Mouse (Mus musculus) WW6 (cell line): Measurements from ENCODE around the gene Muc4.
A peak's percentile ranks its signal among the peaks of the same experiment; 100 is the strongest.

Source experiments
- DNase-seq: peaks from one replicate; pipeline ENCODE4 v3.0.0-alpha.2; 2013; ENCODE audit warnings: low read depth, low spot score

The Muc4 gene

GRCm38 (mm10) chr16:32735586-32735985 lies at the start of gene Muc4:
Gene Muc4, plus strand, starts transcription at chr16:32735886.
- DNase-seq: no peak

GRCm38 (mm10) chr16:32685998-32686397 lies 49.7 kb upstream of the Muc4 start:
- no peak for DNase-seq

GRCm38 (mm10) chr16:32687221-32687620 lies 48.5 kb upstream of the Muc4 start:
- no peak for DNase-seq

DNA sequence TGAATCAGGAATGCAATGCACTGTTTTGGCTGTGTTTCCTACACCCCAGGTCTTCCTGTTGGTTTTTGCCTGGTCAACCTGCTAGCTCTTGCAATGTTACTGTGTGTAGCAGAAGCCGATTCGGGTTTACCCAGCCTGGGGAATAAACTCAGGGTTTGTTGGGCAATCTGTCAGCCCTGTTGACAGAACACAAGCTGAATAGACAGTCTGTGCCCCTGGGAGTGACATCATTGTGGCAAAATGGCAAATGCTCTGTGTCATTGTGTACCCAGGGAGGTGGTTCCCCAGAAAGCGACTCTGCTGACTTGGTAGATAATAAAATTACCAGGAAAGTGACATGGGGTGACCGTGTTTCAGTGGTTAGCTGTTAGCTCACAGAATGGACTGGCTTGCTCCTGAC lies 46.9 kb upstream of the Muc4 start:
- no peak for DNase-seq

- no peak for DNase-seq
These were observed 46.2 kb upstream of the Muc4 start for GRCm38 (mm10) chr16:32689501-32689900.

GRCm38 (mm10) chr16:32696841-32697464 lies 38.7 kb upstream of the Muc4 start:
- no peak for DNase-seq

DNA sequence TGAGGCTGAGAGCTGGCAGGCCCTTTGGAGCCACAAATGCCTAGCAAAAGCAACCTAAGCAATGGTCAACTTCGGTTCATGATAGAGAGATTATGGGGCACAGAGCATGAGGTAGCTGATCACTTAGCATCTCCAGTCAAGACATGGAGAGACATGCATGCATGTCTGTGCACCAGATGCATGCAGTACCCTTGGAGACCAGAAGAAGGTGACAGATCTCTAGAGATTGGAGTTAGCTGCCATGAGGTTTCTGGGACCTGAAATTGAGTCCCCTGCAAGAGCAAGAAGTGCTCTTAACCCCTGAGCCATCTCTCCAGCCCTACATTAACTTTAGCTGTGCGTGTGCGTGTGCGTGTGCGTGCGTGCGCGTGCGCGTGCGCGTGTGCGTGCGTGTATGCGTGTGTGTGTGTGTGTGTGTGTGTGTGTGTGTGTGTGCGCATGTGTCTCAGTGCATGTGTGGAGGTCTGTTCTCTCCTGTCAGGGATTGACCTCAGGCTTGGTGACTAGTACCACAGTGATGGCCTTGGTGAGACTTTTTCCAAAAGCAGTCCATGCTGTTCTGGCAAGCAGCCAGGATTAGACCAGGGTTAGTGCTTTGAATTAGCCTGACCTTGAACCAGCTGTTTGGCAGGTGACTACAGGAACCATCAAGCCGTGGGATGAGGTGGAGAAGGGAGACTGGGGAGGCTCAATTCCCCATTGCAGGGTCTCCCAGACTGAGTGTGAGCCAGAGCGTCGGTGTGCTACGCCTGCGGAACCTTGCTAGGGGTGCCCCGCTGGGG lies 37.8 kb upstream of the Muc4 start:
- DNase-seq: no peak

- no peak for DNase-seq
These were observed 37.1 kb upstream of the Muc4 start for GRCm38 (mm10) chr16:32698550-32698949.

DNA sequence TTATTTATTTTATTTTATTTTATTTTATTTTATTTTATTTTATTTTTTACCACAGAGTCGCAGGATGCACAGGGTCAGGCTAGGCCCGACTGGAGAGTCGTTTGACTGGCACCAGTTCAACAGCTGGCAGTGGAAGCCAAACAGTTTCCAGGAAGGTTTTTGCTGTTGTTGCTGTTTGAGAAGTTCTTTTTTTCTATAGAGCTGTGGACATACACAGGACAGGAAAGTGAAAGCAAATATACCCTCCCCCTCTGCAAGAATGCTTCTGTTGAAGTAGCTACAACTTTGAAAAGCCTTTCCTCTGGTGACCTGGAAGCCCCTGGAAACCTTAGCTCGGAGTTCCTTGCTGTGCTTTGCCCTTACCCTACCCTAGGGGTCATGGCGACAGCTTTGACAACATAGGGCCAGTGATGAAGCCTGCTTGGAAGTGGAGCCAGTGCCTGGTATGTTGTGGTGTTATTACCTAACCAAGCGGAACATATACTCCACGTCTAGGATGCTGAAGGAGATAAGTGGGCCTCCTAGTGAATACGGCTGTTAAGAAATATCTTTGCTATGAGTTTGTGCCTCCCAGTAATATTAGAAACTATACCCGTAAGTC lies 32.3 kb upstream of the Muc4 start:
- DNase-seq: no peak

- DNase-seq: no peak
These were observed 30.1 kb upstream of the Muc4 start for GRCm38 (mm10) chr16:32705606-32706005.

DNA sequence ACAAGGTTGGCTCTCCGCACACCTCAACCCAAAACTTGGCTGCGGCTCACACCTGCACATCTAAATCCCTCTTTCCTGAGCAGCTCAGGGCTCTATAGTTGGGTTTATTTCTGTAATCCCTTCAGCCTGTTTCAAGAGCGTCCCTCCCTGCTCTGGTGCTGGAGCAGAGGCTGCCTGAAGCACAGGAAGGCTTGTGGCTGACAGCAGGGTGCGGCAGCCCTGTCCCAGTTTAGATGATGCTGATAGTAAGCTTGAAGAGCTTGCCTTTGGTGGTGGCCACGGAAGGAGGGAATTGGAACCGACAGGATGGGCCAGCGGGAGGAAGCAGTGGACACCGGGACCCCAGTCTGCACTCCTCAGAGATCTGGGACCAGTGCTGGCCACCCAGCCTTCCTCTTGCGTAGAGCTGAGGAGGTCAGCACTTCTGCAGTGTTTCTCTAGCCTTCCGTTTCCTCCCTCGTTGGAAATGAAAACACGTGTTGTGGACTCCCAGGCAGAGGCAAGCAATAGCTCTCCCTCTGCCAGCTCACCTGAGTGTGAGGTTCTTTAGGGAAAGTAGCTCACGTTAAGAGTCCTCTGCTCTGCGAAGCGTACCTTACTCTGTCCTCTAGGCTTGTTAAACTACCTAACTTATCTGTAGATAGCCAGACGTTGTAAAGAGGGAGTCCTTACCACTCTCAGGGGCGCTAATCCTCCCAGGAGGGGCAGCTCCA lies 28.4 kb upstream of the Muc4 start:
- DNase-seq: no peak

DNA sequence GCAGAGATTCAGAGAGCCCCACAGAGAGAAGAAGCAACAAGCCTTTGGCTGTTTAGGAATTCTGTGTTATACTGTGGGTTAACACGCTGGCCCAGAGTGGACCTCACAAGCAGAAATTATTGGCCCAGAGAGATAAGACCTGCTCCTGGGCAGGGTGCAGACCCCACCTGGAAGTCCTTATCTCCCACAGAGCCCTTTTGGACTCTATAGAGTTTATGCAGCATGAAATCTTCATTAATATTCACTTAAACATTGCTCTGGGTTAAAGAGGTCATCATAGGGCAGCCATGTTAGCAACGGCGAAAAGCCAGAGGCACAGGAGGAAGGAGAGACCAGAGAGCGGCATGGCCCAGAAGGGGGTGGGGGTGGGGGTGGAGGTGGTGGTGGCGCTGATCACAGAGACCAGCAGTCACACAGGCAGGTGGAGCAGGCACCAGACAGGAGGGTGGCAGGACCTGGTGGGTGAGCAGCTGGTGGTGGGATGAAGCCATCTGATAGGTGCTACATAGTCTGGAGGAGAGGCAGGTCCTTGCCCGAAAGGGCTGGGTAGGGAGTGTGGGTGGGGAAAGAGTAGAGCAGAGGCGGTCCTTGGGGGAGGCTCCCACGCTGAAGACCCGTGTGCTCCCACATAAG lies 27.7 kb upstream of the Muc4 start:
- no peak for DNase-seq

DNA sequence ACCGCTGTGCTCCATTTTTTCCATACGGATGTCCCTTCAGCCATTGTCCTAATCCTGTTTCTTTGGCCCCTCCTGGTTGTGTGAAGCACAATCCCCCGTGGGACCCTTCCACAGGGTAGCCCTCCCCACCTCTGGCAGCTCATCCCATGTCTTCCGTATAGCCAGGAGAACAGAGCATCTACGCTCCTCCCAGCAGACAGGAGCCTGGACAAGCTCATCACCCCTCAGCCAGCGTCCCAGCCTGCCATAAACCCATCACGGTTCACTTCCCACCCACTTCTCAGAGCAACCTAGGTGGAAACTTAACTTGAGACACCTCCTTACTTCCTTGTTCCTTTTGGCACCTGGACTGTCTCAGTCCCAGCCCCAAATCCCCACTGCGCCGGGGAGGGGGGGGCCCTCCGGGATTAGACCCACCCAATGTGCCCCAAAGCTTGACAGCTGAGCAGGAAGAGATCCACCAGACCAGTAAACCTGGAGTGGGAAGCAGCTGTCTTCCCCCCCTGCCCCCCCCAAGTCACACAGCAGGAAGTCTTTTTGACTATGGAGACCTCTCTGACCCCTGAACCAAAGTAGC lies 27.1 kb upstream of the Muc4 start:
- DNase-seq: no peak

DNA sequence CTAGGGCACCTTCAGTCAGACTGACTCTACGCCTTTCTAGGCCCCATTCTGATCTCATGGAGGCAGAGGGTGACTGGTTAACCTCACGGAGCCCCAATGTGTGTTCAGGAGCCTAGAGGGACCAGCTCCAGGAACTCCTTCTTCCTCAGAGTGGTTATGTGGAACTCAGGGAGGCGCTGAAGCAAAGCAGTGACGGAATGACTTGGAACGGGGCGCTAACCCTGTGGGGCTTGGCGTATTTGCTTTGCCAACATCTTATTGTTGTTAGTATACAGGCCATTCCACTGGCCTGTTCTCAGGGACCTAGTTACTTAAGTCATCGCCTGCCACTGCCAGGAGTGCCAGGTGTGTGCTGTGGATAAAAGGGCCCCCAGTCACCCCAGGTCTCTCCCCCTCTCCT lies 26.6 kb upstream of the Muc4 start:
- DNase-seq: no peak

- no peak for DNase-seq
These were observed 25.1 kb upstream of the Muc4 start for GRCm38 (mm10) chr16:32710426-32711070.

DNA sequence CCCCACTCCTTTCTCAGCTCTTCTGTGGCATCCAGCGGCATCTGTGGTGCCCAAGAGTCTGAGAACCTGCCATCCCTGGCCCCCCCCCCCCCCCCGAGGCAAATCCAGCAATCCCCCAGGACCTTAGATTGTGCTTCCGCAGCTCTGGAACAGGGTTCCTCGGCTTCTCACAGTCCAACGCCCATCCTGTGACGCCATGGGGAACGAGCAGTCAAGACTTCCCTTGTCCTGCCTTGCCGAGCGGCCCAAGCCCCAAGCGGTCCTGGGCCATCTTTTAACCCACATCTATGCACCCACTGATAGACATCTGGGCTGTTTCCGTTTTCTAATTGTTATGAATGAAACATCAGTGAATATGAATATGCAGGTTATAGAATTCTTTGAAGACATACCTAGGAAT lies 23.5 kb upstream of the Muc4 start:
- no peak for DNase-seq

- no peak for DNase-seq
These were observed 22.1 kb upstream of the Muc4 start for GRCm38 (mm10) chr16:32713556-32713955.

DNA sequence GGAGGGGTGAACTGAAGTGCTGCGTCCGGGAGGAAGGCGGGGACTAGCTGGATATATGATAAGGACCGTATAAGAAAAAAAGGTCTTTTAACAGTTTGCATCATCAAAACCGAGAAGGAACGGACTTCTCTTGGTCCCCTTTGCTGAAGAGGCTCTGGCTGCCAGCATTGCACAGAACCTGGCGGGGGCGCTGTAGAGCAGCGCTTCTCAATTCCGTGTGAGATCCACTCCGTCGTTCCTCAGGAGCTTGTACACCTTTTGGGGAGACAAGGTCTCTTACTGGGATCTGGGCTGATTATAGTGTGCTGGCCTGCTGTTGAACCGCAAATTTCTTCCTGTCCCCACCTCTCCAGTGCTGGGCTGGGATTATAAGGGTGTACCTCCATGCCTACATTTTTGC lies 20.3 kb upstream of the Muc4 start:
- peak; percentile 58 for DNase-seq

DNA sequence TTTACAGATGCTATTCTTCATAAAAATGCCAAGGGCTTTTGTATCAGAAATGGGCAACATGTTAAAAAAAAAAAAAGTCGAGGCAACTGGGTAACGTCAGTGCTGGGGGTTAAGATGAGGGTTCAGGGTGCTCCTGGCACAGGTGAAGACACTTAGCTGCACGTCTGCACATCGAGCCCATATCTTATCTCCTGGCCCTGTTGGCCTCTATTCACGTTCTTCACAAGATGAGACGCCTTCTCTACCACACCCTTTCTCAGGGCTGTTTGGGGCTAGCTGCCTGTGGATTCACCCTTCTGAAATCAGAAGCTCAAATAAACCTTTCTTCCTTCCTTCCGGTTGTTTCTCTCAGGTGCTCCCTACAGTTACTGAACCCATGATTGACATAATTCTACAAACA lies 12.5 kb upstream of the Muc4 start:
- DNase-seq: no peak

- no peak for DNase-seq
These were observed 11.9 kb upstream of the Muc4 start for GRCm38 (mm10) chr16:32723767-32724166.

DNA sequence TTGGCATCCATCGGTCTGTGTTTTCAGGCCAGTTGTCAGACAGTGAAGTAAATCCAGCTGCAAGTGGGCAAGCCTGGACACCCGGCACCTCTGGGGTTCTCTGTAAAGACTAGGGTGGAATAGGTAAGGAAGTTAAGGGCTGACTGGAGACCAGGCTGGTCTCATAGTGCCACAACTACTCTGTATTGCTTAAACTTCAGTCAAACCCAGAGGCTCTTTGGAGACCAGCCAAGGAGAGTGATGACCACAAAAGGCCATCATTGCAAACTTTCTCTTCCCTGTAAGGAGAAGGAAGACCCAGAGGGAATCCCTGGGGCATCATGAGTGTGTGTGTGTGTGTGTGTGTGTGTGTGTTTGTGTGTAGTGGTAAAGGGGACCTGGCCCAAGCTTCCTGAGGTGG lies 11.4 kb upstream of the Muc4 start:
- DNase-seq: no peak
